Mouse (Mus musculus) ES-E14 (cell line): ENCODE data around the gene Cdh13. TPM values are rescaled to one million over a fixed set of nuclear protein-coding genes. Genes with fewer than 3 reads are reported as not detected.

Source experiments
- DNase-seq: peaks from one replicate; pipeline ENCODE4 v3.0.0-alpha.2; 2013; ENCODE audit warnings: low read depth, low spot score
- H3K27ac ChIP-seq: 2 replicates; pipeline ENCODE4 v1.5.1; 2012; ENCODE audit warnings: low read depth, mild to moderate bottlenecking, low read length, moderate library complexity, mixed read lengths; ENCODE audit not compliant: poor library complexity, insufficient read depth, severe bottlenecking
- H3K36me3 ChIP-seq: 2 replicates; pipeline ENCODE4 v1.6.1; 2012; ENCODE audit warnings: mild to moderate bottlenecking, low read length, moderate library complexity, mixed read lengths; ENCODE audit not compliant: control insufficient read depth, poor library complexity, insufficient read depth, severe bottlenecking
- H3K4me1 ChIP-seq, 2 experiments: fragments of 150-350 bp in 1 of 2; sonication (generic) in 1 of 2; 2 replicates each; pipeline ENCODE4 v1.6.1; 2012; ENCODE audit warnings: low read length in 2 of 2, mild to moderate bottlenecking in 1 of 2, mixed read lengths in 1 of 2; ENCODE audit not compliant: control insufficient read depth in 2 of 2, insufficient read depth in 2 of 2, poor library complexity in 1 of 2
- H3K4me3 ChIP-seq, 2 experiments: fragments of 150-350 bp in 1 of 2; sonication (generic) in 1 of 2; 2 replicates each; pipeline ENCODE4 v1.5.1; 2012; ENCODE audit warnings: low read length in 2 of 2, low read depth in 1 of 2, mild to moderate bottlenecking in 1 of 2, mixed read lengths in 1 of 2; ENCODE audit not compliant: insufficient read depth in 1 of 2, poor library complexity in 1 of 2, severe bottlenecking in 1 of 2
- H3K9ac ChIP-seq: 2 replicates; pipeline ENCODE4 v1.6.1; 2012; ENCODE audit warnings: low read depth, mild to moderate bottlenecking, low read length, mixed read lengths; ENCODE audit not compliant: poor library complexity, insufficient read depth, severe bottlenecking
- H3K9me3 ChIP-seq: fragments of 150-350 bp; sonication (generic); 2 replicates; pipeline ENCODE4 v1.6.1; 2012; ENCODE audit warnings: low read depth, mild to moderate bottlenecking, low read length; ENCODE audit not compliant: control insufficient read depth, insufficient read depth
- CHD2 ChIP-seq: IDR thresholded peaks from 2 replicates; pipeline ENCODE4 v1.6.1; 2014; ENCODE audit warnings: mild to moderate bottlenecking, low read depth, low read length, inconsistent platforms
- HCFC1 ChIP-seq: IDR thresholded peaks from 2 replicates; pipeline ENCODE4 v1.6.1; 2012; ENCODE audit warnings: low read length, inconsistent platforms, borderline replicate concordance; ENCODE audit not compliant: insufficient read depth
- MAFK ChIP-seq: IDR thresholded peaks from 2 replicates; pipeline ENCODE4 v1.6.1; 2014; ENCODE audit warnings: mild to moderate bottlenecking, low read depth, low read length, inconsistent platforms; ENCODE audit not compliant: insufficient read depth
- ZC3H11A ChIP-seq: IDR thresholded peaks from 2 replicates; pipeline ENCODE4 v1.6.1; 2012; ENCODE audit warnings: low read depth, mild to moderate bottlenecking, inconsistent platforms, low read length, borderline replicate concordance
- ZNF384 ChIP-seq: IDR thresholded peaks from 2 replicates; pipeline ENCODE4 v1.6.1; 2012; ENCODE audit warnings: low read depth, low read length, inconsistent platforms
- in situ Hi-C, 2 experiments: fragments of 600-800 bp; cut with MboI; formaldehyde crosslinking; loops; one replicate each; pipeline ENCODE4 v1.15.1; 2025; ENCODE audit warnings: low sequenced_read_pairs in 2 of 2, inconsistent platforms in 1 of 2; ENCODE audit not compliant: unreplicated experiment in 2 of 2
- total RNA-seq: library from RNA; depleted of rRNA; stranded (reverse); fragments of 300-350 nt; gene quantifications from 2 replicates; pipeline ENCODE4 v1.2.3, GENCODE M21; 2012

Gene Cdh13
- total RNA-seq, 1 experiment, result 1.3 TPM

DNA sequence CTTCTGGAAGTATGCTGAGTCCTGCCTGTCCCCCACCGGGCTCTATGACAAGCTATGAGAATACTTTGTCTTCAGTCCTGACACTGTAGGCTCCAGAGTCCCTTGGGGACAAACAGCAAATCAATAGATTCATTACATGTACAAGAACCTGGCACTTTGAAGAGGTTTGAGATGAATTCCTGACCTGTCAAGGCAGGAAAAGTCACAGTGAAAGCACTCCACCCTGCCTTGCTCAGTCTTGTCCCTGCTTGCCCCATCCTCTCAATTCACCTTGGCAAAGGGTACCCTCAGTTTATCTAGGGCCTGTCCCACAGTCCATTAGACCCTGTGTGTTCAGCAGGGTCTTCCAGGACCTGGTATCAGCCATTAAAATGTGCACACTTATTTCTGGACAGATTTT, 11.0 kb upstream of the Cdh13 start:
- in situ Hi-C loops, result no loop called here
- Histone ChIP-seq H3K4me3 (no peak overlapping the region), H3K36me3 (no peaks in the 10 kb centered on the region), H3K9ac (no peak overlapping the region), H3K9me3 (no peaks in the 10 kb centered on the region), H3K4me1 (no peaks in the 10 kb centered on the region), H3K27ac (no peak overlapping the region)
- no peak for TF ChIP-seq MAFK
- TF ChIP-seq HCFC1, result no peak
- no peak for TF ChIP-seq ZNF384
- no peak for TF ChIP-seq CHD2
- TF ChIP-seq ZC3H11A, result no peak
- no peak for DNase-seq

- Histone ChIP-seq H3K4me1 (no peaks in the 10 kb centered on the region), H3K27ac (no peak overlapping the region), H3K36me3 (no peaks in the 10 kb centered on the region), H3K9ac (no peak overlapping the region), H3K9me3 (no peaks in the 10 kb centered on the region), H3K4me3 (no peak overlapping the region)
- in situ Hi-C loops, result no loop called here
- DNase-seq, result no peak
- TF ChIP-seq CHD2, result no peak
- TF ChIP-seq ZNF384, result no peak
- TF ChIP-seq ZC3H11A, result no peak
- no peak for TF ChIP-seq MAFK
- TF ChIP-seq HCFC1, result no peak
Measured at GRCm38 (mm10) chr8:118274243-118274642, 9.3 kb upstream of the Cdh13 start.

DNA sequence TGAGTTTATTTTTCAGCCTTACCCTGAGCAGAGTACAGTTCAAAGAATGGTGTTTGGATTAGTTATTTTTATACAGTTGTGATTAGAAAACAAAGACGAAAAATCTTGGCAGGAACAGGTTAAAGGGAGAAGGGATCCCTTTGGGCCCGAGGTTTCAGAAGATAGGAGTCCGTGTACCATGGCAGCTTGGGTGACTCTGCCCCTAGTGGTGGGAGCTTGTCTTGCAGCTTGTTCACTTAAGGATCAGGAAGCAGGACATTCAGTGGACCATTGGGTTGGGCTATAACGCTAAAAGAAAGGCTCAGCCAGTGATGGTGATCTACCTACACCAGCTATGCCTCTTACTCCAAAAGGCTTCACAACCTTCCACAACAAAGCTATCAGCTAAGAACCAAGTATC, 8.8 kb upstream of the Cdh13 start:
- H3K9ac ChIP-seq, result no peak overlapping the region

GRCm38 (mm10) chr8:118284112-118285029, 838 bp downstream of the Cdh13 start:
- Histone ChIP-seq H3K27ac (no peak overlapping the region), H3K4me1 (peaks cover 0 to 20% of the 10 kb centered on the region in 2 experiments; a peak in 2 of 4 replicates), H3K36me3 (no peaks in the 10 kb centered on the region), H3K9ac (peak overlapping the region; percentile 29; the same call in 1 of the 2 replicates), H3K9me3 (no peaks in the 10 kb centered on the region), H3K4me3 (peak overlapping the region; percentile 53 to 65)
- TF ChIP-seq ZNF384, result no peak
- TF ChIP-seq ZC3H11A, result no peak
- TF ChIP-seq MAFK, result no peak
- TF ChIP-seq HCFC1, result no peak
- no peak for TF ChIP-seq CHD2
- in situ Hi-C loops, result no loop called here
- DNase-seq, result peak; percentile 12

More for the DNA sequence above, 8.8 kb upstream of the Cdh13 start:
- Histone ChIP-seq H3K4me1 (no peaks in the 10 kb centered on the region), H3K36me3 (no peaks in the 10 kb centered on the region), H3K27ac (no peak overlapping the region), H3K4me3 (no peak overlapping the region), H3K9me3 (no peaks in the 10 kb centered on the region)
- no peak; the same call in 1 of the 2 replicates for TF ChIP-seq ZNF384
- peak; percentile 38; the same call in 1 of the 2 replicates for TF ChIP-seq ZC3H11A
- no peak for TF ChIP-seq CHD2
- peak; percentile 63 for DNase-seq
- in situ Hi-C loops, result no loop called here
